Mouse (Mus musculus) kidney, adult 18-20 months (tissue): ENCODE results near the gene Colgalt2.
"Not testable (repeated sequence)": the region's sequence is repeated elsewhere in the genome, so short reads cannot be mapped to it uniquely, and the experiment has no call there.

Experiments used
- DNase-seq: peaks from one replicate; pipeline ENCODE4 v3.0.0; 2021

Gene Colgalt2

GRCm38 (mm10) chr1:152422295-152422694 lies 22.7 kb downstream of the Colgalt2 start:
- DNase-seq = no peak

DNA sequence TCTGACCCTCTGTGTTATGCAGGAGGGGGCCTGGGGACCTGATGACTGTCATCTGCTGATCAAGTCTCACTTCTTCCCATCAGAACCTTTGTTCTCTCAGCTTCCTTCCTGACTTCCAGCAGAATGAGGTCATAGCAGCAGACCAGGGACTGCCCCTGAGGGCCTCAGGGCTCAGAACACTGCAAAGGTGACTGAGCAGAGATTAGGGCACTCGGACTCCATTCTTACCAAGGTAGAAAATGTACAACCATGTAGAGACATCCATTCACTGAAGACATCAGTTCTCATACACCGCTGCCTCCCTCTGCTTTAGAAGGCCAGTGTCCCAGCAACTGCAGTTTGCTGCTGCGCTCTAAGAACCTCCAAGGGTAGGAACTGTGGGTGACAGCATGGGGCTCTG lies 23.4 kb downstream of the Colgalt2 start:
- DNase-seq = no peak

- DNase-seq = no peak
Observed at GRCm38 (mm10) chr1:152427912-152428581, 28.4 kb downstream of the Colgalt2 start.

- no peak for DNase-seq
Observed at GRCm38 (mm10) chr1:152429805-152430204, 30.2 kb downstream of the Colgalt2 start.

DNA sequence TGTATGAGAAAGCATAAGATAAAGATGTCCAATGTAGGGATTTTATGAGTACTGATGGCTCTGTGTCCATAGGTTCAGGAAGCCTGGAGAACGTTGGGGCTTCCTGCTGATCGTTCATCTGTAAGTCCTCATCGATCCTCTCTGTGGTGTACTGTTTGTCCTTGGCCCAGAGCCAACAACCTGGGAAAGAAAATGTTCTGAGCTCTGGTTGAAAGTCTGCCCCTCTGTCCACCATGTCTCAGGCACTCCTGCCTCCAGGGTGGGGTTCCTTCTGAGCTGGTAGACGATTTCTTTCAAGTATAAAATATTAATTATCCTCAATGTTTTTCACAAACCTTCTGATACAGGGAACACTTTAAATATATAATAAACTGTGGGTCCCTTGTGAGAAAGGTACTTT lies 34.5 kb downstream of the Colgalt2 start:
- DNase-seq = no peak

GRCm38 (mm10) chr1:152437518-152437917 lies 37.9 kb downstream of the Colgalt2 start:
- DNase-seq = not testable (repeated sequence)

DNA sequence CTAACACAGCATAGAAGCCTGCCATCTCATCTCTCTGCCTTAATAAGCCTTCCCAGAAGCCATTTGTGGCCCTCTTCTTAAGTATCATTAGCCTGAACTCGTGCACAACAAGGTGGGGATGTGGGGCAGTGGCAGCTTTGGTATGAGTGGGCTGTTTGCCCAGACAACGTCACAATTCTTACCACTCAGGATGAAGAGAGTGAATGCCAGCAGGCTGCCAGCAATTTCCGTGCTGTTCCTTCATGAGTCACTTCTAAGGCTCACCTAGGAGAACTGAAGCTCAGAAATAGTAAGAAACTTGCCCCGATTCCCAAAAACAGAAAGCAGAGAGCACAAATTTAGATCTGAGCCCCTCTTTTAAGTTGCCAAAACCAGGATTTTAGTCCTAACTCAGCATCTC lies 39.8 kb downstream of the Colgalt2 start:
- DNase-seq = no peak

DNA sequence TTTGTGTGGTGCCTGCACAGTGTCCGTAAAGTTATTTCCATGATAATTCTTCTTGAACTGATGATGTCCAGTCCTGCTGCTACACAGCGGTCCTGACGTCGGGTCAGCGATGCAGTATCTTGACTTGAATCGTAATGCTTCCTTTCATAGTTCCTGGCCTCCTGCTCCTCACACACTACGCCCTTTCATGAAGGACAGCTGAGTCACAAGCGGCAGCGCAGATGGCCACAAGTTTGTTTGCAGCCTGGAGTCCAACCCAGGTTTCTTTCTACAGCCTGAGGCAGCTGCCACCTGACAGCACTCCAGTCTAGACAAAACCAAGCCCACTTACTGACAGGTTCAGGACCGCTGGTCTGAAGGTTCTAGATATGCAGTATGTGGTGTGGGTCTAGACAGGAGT lies 40.2 kb downstream of the Colgalt2 start:
- DNase-seq = no peak

DNA sequence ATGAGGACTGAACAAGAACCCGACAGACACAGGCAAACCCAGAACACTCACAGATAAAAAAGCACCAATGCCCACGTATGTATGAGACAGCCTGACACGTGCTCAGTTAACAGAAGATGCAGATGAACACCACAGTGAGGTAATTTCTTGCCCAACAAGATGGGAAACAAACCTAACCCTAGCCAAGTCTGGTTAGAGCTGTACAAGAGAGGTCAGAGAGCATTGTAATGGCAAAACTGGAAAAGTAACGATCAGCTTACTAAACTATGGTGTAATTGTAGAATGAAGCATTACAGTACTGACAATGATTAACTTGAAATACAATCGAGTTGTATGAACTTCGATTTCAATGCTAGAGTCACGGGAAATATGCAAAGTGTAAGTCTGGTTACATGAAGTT lies 45.0 kb downstream of the Colgalt2 start:
- no peak for DNase-seq

- peak; percentile 28 for DNase-seq
Observed at GRCm38 (mm10) chr1:152445925-152446324, 46.3 kb downstream of the Colgalt2 start.

GRCm38 (mm10) chr1:152454536-152454935 lies 54.9 kb downstream of the Colgalt2 start:
- DNase-seq = no peak

GRCm38 (mm10) chr1:152455275-152456243 lies 55.9 kb downstream of the Colgalt2 start:
- no peak for DNase-seq

DNA sequence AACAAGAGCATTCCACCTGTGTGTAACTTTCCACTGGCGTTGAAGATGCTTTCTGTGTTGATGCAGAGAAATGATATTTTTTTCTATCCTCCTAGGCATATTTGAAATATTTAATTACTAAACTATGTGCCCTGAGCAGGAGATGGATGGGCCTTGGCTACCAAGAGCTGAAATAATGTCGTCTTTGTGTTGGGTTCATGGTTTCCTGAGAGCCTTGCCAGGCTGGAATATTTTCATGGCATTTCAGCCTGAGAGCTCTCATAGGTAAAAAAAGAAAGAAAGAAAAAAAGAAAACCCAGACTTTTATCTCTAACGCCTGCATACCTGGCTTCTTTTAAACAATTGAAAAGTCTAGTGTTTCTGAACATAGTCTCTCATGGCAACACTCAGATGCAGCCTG lies 56.6 kb downstream of the Colgalt2 start:
- DNase-seq = no peak

- no peak for DNase-seq
Observed at GRCm38 (mm10) chr1:152457596-152457995, 58.0 kb downstream of the Colgalt2 start.

DNA sequence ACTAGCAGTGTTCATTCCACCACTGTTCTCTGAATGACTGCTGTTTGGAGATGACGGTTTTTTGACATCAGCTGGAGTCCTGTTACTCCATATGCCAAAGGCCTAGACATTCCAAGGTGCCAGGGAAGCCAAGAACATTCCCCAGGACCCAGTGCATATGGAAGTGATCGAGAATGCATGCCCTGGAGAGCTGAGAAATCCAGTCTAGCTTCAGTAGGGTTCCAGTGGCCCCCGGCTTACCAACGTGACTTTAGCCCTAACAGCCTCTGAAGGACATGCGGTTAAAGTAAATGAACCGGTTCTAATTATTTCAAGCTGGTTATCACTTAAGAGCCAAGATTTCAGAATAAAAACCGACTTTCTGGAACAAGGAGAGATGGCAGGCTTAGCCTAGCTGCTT lies 59.4 kb downstream of the Colgalt2 start:
- peak; percentile 35 for DNase-seq

GRCm38 (mm10) chr1:152460931-152461330 lies 61.3 kb downstream of the Colgalt2 start:
- DNase-seq = no peak

GRCm38 (mm10) chr1:152461814-152462213 lies 62.2 kb downstream of the Colgalt2 start:
- DNase-seq = no peak

DNA sequence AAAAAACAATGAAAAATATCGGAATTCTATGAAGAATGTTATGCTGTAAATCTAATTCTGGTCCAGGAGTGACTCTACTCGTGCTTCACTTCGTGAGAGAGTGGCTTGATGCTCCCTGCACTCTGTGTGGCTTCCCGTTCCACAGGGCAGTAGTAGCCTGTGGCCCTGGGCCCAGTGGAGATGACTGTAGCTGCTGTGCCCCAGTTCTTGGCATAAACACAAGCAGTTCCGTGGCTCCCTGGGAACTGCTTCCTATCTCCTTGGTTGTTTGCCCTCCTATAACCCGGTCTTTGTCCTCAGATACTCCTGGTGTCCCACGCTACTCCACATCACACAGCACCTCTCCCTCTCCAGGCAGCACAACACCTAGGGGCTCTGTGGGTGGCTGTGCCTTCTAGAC lies 62.7 kb downstream of the Colgalt2 start:
- DNase-seq = no peak

DNA sequence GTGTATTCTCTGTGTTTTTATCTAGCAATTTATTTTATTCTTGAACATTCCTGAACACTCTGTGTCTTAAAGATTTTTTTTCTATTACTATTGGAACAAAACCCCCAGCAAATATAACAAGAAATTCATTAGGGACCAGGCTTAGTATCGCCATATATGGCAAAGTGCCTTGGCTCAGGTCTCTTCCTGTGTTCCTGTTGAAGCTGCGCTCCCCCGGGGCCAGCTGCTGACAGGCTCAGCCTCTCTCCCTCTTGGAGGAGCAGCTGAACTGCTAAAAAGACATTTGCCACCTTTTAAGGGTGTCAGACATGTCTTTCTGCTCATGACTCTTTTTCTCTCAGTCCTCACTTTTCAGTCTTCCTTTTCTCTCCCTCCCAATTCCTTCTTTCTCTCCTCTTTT lies 66.7 kb downstream of the Colgalt2 start:
- no peak for DNase-seq

GRCm38 (mm10) chr1:152468443-152468842 lies 68.8 kb downstream of the Colgalt2 start:
- DNase-seq = no peak

DNA sequence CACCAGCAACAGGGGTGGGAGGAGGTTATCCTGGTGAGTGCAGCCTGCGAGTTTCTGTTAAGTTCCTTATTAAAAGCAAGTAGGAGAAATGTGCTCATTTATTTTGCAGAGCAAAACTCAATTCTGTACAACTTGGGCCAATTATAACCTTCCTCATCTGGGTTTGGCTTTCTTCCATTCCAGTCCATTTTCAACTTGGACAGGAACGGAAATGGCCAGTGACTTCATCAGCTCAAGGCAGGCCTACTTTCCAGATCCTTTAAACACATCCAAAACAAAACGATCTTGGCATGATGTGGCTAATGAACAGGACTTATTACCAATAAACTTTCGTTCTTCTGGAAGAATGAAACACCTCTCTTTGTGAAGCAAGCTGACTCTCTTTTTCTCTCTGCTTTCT lies 76.5 kb downstream of the Colgalt2 start:
- DNase-seq = no peak

DNA sequence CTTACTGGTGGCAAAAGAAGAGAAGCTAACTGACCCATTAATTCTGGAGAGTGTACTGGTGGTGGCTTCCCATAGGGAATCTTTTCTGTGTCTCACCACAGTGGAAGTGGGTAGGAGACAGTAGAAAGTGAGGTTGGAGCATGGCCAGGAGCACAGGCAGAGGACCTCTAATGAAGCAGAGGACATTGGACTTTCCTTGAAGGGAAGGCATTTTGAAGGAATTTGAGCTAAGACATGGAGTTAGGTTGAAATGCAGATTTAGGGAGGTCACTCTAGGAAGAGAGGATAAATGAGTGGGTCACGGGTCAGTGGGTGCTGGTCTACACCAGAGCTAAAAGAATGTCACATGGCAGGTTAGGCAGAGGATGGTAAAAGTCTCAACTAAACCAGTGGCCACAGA lies 91.2 kb downstream of the Colgalt2 start:
- peak; percentile 36 for DNase-seq

GRCm38 (mm10) chr1:152492258-152492657 lies 92.6 kb downstream of the Colgalt2 start:
- no peak for DNase-seq

DNA sequence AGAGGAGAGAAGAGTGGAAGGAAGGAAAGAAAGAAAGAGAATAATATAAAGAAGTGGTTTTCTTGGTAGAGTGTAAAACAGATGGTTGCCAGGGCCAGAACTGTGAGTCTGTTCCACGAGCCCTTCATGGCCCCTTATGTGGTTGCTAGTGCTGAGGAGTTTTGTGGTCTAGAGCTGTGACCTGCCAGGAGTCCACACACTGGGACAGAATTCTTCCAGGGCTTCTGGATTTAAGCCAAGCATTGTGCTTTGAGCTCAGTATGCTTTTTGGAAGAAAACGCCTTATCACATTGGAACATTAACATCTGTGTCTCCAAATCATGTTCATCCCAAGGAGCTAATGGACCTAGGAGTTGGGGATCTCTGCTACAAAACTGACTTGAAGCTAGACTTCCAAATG lies 97.2 kb downstream of the Colgalt2 start:
- DNase-seq = no peak
